Mouse (Mus musculus) ES-Bruce4 (cell line): ENCODE measurements at regions not wholly inside any gene's neighbourhood (a gene's known extent, or its start where the extent isn't known, plus 50 kb on each side); places are given as distances from the start of the nearest gene placed in this dataset.

Source experiments
- H3K27ac ChIP-seq: 2 replicates; pipeline ENCODE4 v1.5.1; 2012; ENCODE audit warnings: low read length, inconsistent platforms; ENCODE audit not compliant: insufficient read depth
- H3K27me3 ChIP-seq: 2 replicates; pipeline ENCODE4 v1.6.1; 2012; ENCODE audit warnings: mild to moderate bottlenecking, low read length, inconsistent platforms; ENCODE audit not compliant: control insufficient read depth, poor library complexity, insufficient read depth, severe bottlenecking
- H3K36me3 ChIP-seq: 2 replicates; pipeline ENCODE4 v1.6.1; 2012; ENCODE audit warnings: inconsistent platforms, mild to moderate bottlenecking, low read length, moderate library complexity; ENCODE audit not compliant: control insufficient read depth, poor library complexity, insufficient read depth, severe bottlenecking
- H3K4me1 ChIP-seq: one replicate; pipeline ENCODE4 v1.8.1; 2011; ENCODE audit warnings: low read length; ENCODE audit not compliant: control insufficient read depth, insufficient read depth
- H3K4me3 ChIP-seq: 2 replicates; pipeline ENCODE4 v1.5.1; 2011; ENCODE audit warnings: low read depth, mild to moderate bottlenecking, low read length
- H3K9ac ChIP-seq: 2 replicates; pipeline ENCODE4 v1.6.1; 2012; ENCODE audit warnings: low read depth, mild to moderate bottlenecking, inconsistent platforms; ENCODE audit not compliant: poor library complexity, severe bottlenecking
- H3K9me3 ChIP-seq: replicated peaks from 2 replicates; pipeline ENCODE4 v1.6.1; 2012; ENCODE audit warnings: mild to moderate bottlenecking, low read length, inconsistent platforms; ENCODE audit not compliant: control insufficient read depth, poor library complexity, insufficient read depth, severe bottlenecking
- CTCF ChIP-seq: IDR thresholded peaks from one replicate; pipeline ENCODE4 v1.8.1; 2011; ENCODE audit warnings: low read depth, low read length
- EP300 ChIP-seq: IDR thresholded peaks from 2 replicates; pipeline ENCODE4 v1.6.1; 2011; ENCODE audit warnings: low read depth, low read length; ENCODE audit not compliant: insufficient read depth
- POLR2A ChIP-seq: IDR thresholded peaks from one replicate; pipeline ENCODE4 v1.8.1; 2011; ENCODE audit warnings: low read length; ENCODE audit not compliant: insufficient read depth

DNA sequence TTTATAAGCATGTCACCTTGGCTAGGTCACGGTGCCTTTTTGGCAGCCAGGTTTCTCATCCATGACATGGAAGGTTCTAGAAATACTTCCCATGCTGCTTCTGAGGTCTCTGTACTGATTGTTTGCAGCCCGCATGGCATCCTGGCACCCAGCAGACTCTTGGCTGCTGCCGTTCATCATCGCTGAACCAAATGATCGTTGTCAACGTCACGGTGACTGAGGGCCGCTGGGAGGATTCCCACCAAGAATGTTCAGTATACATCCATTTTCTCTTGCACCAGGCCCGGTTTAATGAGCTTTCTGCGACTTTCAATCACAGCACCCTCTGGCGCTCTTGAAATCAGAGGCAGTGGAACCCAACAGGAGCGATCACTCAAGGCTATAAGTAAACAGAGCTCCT, 448.1 kb downstream of the Cdh26 start:
- H3K27me3 ChIP-seq, result no peaks in the 10 kb centered on the region
- H3K4me1 ChIP-seq, result no peaks in the 10 kb centered on the region
- H3K4me3 ChIP-seq, result no peak overlapping the region
- H3K9ac ChIP-seq, result no peak overlapping the region
- no peaks in the 10 kb centered on the region for H3K36me3 ChIP-seq
- TF ChIP-seq EP300, result no peak
- no peak for TF ChIP-seq POLR2A
- no peak for TF ChIP-seq CTCF
- H3K9me3 ChIP-seq, result no peaks in the 10 kb centered on the region
- H3K27ac ChIP-seq, result no peak overlapping the region

DNA sequence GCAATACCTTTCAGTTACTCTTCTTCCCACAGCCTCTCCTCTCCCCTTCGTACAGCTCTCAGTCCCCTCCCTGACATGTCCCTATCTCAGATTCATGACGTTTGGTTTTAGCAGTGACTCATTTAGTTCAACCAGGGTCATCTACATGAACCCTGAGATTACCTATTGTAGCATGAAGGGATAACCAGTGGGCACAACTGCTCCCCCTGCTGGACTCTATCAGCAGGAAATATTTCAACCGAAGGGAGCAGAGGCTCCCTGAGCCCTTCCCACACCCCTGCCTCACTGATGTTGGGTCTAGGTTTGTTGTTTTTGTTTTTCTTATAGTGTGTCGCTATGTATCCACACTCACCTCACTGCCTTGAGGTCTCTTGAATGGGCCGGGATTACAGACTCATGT, 455.4 kb downstream of the Cdh26 start:
- Histone ChIP-seq H3K4me3 (no peak overlapping the region), H3K27ac (no peak overlapping the region), H3K9me3 (no peaks in the 10 kb centered on the region), H3K36me3 (no peaks in the 10 kb centered on the region), H3K27me3 (no peaks in the 10 kb centered on the region), H3K9ac (no peak overlapping the region), H3K4me1 (no peaks in the 10 kb centered on the region)
- TF ChIP-seq CTCF (peak; percentile 37), EP300 (no peak), POLR2A (no peak)

DNA sequence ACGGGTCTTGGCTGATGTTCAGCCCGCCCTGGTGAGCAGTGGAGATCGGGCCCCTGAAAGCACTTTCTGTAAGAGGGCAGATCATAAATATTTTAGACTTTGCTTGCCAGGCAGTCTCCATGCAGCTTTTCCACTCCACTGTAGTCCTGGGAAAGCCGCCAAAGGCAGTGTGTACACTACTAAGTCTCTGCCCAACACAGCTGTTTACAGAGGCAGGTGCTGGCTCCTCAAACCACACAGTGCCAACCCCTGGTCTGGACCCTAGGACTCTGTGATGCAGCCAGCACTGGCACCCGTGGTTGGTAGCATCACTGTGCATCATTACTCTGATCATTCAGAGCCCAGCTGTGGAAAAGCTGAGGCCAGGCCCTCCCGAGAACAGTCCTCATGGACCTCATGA, 458.4 kb downstream of the Cdh26 start:
- H3K36me3 ChIP-seq, result no peaks in the 10 kb centered on the region
- H3K9ac ChIP-seq, result no peak overlapping the region
- H3K27me3 ChIP-seq, result no peaks in the 10 kb centered on the region
- H3K4me1 ChIP-seq, result no peaks in the 10 kb centered on the region
- TF ChIP-seq CTCF (no peak), POLR2A (no peak), EP300 (no peak)
- H3K27ac ChIP-seq, result no peak overlapping the region
- no peaks in the 10 kb centered on the region for H3K9me3 ChIP-seq
- no peak overlapping the region for H3K4me3 ChIP-seq

DNA sequence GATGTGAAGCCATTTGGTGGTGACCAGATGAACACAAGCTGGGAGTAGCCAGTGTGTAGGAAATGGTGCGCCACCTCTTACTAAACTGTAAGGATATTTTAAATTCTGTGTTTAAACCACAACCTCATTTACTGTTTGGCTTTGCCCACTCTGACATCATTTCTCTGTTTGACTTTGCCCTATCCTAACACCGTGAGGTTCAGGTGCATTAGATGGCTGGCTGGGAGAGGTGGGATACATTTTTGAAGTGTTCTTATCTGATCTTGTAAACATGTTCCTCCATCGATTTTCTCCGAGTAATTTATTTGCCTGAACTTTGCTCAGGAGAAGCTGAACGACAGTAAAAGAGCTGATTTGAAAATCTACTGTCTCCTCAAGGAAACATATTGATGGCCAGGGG, 472.1 kb downstream of the Cdh26 start:
- Histone ChIP-seq H3K36me3 (no peaks in the 10 kb centered on the region), H3K4me3 (no peak overlapping the region), H3K4me1 (no peaks in the 10 kb centered on the region), H3K9me3 (no peaks in the 10 kb centered on the region; the same call in 1 of the 2 replicates), H3K9ac (no peak overlapping the region), H3K27me3 (no peaks in the 10 kb centered on the region), H3K27ac (no peak overlapping the region)
- TF ChIP-seq CTCF, result no peak
- no peak for TF ChIP-seq POLR2A
- TF ChIP-seq EP300, result no peak

DNA sequence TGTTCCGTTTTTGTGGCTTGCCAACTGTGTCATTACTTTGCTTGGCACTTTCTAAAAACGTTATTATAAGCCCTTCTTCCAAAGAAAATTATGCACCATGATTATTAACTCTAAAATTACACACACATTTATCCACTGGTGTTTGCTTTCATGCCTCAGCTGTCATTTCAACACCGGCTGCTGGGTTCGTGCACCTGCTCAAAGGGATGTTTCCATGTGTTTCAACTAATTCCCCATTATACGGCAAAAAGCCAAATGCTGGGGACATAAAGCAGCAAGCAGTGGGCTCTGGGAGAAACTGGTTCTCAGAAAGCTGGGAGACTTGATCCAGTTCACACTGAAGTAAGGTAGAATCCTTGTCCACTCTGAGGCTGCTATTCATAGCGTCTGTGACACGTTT, 479.0 kb downstream of the Cdh26 start:
- TF ChIP-seq EP300 (no peak), CTCF (no peak), POLR2A (no peak)
- Histone ChIP-seq H3K27me3 (no peaks in the 10 kb centered on the region), H3K36me3 (no peaks in the 10 kb centered on the region), H3K27ac (no peak overlapping the region), H3K9ac (no peak overlapping the region), H3K4me1 (no peaks in the 10 kb centered on the region), H3K9me3 (no peaks in the 10 kb centered on the region; the same call in 1 of the 2 replicates), H3K4me3 (no peak overlapping the region)

DNA sequence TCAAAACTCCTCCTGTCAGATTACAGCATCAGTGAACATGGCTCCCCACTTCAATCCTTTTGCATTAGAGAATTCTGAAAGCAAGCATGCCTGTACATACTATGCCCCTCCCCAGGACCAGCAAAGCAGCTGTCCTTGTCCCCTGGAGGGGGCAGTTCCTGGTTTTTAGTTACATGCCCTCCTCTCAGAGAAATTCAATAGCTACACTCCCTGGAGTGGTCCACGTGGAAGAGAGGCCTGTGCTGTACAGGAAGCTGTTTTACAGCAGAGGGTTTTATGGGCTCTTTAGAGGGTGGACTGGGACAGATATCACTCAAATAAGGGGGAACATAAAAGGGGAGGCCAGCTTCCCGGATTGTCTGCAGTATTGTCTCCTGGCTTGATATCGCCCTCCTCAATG, 481.3 kb downstream of the Cdh26 start:
- TF ChIP-seq CTCF (no peak), EP300 (no peak), POLR2A (no peak)

More for the DNA sequence above, 481.3 kb downstream of the Cdh26 start:
- no peak overlapping the region for H3K9ac ChIP-seq
- H3K27ac ChIP-seq, result no peak overlapping the region
- H3K4me3 ChIP-seq, result no peak overlapping the region
- H3K4me1 ChIP-seq, result no peaks in the 10 kb centered on the region
- H3K27me3 ChIP-seq, result no peaks in the 10 kb centered on the region
- H3K9me3 ChIP-seq, result no peaks in the 10 kb centered on the region; the same call in 1 of the 2 replicates
- H3K36me3 ChIP-seq, result no peaks in the 10 kb centered on the region
